Mouse (Mus musculus) cerebellum, postnatal 4 days (tissue): ENCODE measurements around the gene Pltp.
"Not testable (repeated sequence)": the region's sequence is repeated elsewhere in the genome, so short reads cannot be mapped to it uniquely, and the experiment has no call there.

Experiments
- DNase-seq, 2 experiments: peaks; one replicate each; pipeline ENCODE4 v3.0.0; 2022; ENCODE audit warnings: low spot score in 2 of 2, mixed read lengths in 1 of 2

Pltp gene

DNA sequence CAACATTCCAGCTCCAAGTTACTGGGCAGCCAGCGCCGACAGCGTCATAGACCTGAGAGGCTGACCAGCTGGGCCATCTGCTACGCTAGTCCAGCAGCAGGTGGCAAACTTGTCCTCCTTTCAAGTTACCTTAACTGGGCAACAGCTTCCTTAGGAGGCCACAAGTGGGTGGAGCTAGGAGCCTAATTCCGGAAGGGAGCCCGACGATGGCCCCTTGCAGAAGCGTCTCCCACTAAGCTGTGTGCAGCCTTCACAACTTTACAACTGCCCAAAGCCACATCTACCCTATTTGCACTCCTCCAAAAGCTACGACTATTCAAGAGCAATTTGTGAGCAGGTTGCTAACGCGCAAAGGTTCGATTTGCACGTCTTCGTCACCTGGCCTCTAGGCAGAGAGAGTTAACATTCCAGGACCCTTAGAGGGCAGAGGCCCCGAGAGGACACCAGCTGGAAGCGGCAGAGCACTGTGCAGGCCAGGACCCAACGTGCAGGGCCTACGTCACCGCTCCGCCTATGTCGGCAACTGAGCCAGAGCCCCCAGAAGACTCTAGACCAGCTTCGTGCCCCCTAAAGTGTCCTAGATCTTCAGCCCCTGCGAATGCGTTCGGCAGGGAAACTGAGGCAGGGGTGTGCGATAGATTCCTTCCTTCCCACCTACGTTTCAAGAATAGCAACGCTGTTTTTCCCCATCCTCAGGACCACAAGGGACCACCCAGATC, 21.2 kb upstream of the Pltp start:
- no peak for DNase-seq

DNA sequence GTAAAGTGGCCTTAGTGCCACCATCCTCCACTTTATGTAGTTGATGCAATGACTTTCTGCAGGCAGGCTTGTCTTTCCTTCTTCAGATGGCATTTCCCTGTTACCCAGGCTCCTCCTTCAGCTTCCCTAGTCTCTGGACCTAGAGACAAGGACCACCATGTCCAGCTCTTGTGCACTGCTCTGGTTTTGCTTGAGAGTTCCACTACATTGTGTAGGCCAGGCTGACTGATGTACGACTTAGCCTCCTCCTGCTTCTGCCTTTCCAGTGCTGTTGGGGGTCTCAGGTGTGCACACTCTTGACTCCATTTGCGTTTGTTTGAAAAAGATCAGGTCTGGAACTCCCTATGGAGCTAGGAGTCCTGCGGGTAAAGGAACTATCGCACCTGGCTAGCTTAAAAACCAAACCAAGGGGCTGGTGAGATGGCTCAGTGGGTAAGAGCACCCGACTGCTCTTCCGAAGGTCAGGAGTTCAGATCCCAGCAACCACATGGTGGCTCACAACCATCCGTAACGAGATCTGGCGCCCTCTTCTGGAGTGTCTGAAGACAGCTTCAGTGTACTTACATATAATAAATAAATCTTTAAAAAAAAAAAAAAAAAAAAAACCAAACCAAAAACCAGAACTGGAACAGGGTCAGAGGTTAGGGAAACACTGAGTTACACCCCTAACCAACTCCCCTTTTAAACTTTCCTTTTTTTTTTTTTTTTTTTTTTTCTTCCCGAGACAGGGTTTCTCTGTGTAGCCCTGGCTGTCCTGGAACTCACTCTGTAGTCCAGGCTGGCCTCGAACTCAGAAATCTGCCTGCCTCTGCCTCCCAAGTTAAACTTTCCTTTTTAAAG, 20.1 kb upstream of the Pltp start:
- not testable (repeated sequence) for DNase-seq

DNA sequence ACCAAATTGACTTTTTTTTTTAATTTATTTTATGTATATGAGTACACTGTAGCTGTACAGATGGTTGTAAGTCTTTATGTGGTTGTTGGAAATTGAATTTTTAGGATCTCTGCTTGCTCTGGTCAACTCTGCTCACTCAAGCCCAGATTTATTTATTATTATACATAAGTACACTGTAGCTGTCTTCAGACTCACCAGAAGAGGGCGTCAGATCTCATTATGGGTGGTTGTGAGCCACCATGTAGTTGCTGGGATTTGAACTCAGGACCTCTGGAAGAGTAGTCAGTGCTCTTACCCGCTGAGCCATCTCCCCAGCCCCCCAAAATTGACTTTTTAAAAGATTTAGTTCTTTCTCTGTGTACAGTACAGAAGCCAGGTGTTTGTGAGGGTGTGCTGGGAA, 18.1 kb upstream of the Pltp start:
- DNase-seq = not testable (repeated sequence)

DNA sequence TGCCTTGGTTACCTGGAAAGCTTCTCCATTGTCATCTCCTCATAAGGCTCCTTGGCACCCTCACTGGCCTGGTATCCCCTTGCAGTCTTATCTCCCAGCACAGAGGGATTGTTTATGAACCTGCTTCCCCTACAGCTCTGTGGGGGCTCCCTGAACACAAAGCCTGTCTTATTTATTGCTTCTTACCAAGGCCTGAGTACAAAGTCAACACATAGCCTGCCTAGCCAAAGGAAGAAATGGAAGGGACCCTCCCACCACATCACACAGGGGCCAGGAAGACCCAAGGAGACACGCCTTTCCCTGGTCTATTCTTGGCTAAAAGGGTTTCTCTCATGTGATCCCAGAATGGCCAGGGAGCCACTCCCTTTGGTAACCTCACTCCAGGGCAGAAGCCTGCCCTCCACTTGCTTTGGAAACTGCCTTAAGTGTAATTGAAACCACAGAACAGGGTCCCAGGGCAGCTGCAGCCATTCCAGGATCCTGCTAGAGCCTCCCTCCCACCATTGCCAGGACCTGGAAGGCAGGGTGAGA, 16.8 kb upstream of the Pltp start:
- DNase-seq = no peak

DNA sequence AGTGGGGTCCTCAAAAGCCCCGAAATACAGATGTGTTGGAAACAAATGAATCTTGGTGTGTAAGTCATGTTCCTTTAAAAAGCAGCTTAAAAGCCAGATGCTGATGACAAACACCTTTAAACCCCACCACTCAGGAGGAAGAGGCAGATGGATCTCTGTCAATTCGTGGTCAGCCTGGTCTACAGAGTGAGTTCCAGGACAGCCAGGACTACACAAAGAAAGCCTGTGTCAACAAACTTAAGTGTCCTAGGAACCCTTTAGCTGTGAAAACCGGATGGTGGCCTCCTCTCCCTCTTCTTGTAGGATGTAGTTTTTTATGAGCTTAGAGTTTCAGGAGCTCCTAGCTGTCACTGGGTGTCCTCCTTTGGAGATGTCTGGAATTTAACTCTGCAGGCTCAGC, 16.1 kb upstream of the Pltp start:
- no peak for DNase-seq

DNA sequence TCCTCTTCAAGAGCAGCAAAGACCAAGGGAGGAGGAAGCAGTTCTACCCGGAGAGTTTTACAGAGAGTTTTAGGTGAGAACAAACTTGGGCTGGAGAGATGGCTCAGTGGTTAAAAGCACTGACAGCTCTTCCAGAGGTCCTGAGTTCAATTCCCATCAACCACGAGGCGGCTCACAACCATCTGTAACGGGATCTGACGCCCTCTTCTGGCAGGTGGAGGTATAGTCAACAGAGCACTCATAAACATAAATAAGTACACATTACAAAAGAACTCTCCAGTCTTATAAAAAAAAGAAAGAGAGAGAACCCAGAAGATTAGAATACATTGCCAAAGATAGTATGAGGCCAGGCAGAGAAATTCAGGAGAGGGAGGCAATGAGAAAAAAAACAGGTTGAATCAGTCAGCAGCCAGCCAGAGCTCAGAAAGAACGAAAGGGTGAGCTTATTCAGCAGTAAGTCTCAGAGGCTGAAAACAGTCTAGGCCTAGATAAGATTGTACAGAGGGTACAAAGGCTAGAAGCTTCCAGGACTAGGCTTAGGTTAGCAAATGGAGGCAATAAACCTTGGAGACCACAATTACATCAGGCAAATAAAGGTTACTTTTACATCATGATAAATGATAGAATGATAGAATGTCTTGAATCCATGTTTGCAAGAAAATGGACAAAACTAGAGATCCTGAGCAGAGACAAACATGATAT, 14.2 kb upstream of the Pltp start:
- DNase-seq = no peak

DNA sequence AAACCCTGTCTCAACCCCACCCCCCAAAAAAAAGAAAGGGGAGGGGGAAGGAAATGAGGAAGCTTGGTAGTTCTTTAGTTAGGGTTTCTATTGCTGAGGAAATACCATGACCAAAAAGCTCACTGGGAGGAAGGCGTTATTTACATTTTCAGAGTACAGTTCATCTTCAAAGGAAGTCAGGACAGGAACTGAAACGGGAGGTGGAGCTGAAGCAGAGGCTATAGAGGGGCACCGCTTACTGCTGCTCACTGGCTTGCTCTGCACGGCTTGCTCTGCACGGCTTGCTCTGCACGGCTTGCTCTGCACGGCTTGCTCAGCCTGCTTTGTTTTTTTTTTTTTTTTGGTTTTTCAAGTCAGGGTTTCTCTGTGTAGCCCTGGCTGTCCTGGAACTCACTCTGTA, 11.0 kb upstream of the Pltp start:
- no peak for DNase-seq

DNA sequence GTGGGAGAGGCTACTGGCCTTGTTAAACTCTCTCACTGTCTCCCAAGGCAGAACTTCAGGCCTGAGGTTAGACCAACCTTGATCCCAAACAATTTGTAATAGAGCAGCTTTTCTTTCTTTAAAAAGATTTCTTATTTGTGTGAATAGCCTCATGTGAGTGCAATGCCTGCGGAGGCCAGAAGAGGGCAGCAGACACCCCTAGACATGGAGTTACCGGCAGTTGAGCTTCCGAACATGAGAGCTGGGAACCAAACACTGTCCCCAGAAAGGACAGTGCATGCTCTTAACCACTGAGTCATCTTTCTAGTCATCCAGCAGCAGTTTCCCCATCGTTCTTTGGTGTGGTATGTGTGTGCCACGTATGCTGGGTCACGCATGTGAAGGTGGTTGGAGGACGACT, 10.1 kb upstream of the Pltp start:
- DNase-seq = no peak

DNA sequence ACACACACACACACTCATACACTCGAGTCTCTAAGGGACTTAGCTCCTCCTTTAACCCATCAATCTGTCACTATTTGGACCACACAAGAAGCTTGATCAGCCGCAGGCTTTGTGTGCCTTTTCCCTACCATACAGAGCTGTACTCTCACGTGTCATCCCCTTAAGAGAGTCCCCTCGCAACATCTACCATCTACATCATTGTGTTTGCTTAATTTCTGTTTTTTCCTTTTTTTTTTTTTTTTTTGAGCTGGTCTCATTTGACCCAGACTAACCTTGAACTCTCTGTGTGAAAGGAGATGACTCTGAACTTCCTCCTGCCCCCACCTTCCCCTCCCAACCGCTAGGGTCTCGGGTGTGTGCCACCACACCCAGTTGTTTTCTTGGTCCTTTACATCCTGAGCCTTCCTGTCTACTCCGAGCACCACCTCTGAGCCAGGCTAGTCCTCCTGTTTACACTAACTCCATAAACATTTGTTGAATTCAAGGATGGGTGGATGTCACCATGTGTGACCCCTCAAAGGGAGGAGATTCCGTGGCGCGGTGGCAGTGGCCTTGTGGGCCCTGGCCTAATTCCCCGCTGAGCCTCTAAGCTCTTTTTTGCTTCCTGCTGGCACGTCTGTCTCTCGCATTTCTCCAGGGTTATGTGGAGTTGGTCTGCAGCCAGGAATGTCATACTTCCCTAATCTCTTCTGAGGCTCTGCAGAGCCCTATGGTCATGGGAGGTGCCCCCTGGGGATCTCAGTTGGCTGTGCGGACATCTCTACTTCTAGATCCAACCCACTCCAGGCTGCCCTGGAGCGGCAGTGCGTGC, 9.4 kb upstream of the Pltp start:
- no peak for DNase-seq

DNA sequence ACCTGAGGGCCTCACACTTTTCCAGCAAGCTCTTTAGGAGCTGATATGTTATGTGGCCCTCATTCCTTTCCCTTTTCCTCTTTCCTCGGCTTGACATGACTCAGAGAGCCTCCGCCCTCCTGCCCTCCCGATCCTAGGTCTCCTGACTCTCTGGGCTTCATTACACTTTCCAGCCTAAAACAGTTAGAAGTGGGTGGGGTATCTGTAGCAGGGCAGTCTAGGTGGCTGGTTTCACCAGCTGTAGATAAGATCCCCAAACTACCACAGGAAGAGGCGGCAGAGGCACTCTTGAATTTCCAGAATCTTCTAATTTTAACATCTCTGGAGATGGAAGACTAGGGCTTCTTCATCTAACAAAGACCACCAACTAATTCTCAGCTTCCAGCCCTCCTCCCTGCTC, 7.1 kb upstream of the Pltp start:
- DNase-seq = no peak

DNA sequence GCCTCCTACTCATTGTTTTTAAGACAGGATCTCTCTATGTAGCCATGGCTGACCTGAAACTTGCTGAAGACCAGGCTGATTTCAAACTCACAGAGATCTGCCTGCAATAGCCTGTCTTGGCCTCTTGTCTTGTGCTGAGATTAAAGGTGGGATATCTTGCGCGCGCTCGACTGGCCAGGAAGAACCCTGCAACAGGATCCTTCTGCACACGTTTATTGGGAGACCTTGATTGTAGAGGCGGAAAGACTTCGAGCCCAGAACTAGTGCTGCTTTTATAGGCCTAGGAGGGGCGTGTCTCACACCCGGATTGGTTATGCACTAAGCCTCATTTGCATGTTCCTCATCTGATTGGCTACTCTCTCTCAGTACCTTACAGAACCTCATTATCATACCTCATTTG, 5.9 kb upstream of the Pltp start:
- DNase-seq = not testable (repeated sequence)

DNA sequence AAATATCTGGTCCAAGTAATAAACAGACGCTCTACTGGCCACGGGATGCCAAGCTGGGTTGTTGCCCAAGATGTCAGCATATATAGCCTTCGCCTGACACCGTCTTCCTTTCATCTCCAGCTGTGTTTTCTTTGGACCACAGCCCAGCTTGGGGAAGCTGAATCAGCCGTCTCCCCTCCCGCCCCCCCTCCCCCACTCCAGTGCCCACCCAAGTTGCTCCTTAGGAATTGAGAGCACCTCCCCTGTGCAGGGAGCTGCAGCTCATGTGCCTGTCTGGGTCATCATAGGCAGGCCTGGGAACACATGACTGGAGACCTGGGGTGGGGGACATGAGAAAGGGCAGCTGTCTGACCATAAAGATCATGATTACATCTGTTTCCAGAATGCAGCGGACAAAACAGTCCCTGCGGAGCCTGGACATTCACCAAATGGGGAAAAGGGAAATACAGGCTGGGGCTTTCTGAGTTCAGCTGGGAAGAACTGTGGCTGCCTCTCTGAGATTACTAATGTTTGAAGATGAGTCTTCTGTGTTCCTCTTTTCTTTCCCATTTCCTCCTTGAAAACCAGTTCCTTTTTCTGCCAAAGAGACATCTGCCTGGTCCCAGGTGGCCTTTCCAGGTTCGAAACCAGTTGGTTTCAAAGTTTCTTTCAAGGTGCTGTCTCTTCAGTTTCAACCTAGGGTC, 4.8 kb upstream of the Pltp start:
- DNase-seq = peak in 1 of 2 experiments; percentile 78

DNA sequence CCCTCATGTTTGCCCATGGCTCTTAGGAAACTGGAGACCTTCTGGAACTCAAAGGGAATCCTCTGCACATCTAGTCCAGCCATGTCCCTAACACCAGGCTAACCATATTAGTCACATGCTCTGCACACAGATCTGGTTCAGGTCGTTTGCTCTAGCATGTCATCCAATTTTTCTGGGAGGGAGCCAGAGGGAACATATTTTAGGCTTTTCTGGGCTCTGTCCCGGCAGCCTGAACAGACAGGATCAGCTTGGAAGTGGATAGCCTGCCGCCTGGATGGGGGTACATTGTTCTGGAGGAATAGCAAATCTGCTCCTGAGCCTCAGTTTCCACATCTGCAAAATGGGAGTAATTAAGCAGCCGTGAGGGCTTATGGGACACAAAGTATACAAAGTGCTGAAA, 3.6 kb upstream of the Pltp start:
- DNase-seq = no peak

DNA sequence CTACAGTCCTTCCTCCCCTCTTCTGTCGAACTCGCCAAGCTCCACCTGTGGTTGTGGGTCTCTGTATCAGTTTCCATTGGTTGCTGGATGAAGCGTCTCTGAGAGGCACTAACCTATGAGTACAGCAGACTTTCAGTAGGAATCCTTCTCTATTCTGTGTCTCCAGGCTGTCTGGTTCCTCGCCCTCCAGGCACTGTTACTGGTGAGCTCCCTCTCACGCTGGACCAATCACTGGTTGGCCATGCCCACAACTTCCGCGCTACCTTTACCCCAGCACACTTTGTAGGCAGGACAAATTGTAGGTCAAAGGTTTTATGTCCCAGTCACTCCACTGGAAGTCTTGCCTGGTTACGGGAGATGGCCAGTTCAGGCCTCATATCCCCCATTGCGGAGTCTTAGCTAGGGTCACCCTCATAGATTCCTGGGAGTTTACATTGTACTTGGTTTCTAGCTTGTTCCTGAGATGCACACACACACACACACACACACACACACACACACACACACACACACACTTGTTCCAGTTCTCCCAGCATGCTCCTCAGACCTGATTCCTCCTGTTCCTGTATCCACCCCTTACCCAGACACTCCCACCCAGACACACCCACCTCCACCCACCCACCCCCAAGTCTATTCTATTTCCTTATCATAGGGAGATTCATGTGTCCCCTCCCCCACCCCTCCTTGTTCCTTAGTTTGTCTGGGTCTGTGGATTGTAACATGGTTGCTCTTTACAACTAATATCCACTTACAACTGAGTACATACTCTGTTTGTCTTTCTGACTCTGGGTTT, 2.3 kb upstream of the Pltp start:
- DNase-seq = no peak

DNA sequence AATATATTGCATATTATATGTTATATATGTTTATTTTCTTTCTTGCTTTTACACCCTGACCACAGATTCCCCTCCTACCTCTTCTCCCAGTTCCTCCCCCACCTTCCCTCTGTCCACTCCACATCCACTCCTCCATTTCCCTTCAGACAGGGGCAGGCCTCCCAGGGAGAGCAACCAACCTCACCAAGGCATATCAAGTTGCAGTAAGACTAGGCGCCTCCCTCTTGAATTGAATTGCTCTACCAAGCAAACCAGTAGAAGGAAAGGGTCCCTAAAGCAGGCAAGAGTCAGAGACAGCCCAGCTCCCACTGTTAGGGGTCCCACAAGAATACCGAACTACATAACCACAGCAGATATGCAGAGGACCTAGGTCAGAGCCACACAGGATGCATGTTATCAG, 1.6 kb upstream of the Pltp start:
- no peak for DNase-seq

DNA sequence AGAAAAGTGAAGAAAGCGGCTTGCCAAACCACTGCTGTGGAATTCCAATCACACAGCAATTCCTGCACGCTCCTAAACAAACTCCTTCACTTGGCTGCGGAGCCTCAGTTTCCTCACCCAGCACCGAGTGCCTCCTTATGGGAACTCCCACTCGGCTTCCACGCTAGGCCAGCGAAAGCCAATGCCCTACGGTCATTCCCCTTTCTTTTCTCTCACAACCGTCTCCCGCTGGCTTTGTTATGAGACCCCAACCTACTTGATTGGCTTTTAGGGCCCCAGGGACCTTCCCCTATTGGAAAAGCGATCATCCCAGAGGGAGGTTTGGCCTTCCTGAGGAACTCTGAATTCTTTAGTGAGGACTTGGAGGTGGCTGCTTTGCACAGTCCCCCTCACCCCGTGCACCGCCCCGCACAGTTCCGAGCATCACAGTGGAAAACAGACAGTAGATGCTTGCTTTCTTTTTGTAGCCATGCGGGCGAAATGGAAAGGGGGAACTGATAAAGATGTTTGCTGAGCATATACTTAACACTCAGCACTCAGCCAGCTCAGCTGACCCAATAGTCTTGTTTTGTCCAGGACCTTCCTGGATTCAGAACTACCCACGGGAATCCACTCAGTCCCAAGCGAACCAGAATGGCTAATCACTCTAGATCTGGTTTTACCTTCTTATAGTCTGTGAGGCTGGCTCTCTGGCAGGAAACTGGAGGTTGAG, 487 bp upstream of the Pltp start:
- DNase-seq = no peak

DNA sequence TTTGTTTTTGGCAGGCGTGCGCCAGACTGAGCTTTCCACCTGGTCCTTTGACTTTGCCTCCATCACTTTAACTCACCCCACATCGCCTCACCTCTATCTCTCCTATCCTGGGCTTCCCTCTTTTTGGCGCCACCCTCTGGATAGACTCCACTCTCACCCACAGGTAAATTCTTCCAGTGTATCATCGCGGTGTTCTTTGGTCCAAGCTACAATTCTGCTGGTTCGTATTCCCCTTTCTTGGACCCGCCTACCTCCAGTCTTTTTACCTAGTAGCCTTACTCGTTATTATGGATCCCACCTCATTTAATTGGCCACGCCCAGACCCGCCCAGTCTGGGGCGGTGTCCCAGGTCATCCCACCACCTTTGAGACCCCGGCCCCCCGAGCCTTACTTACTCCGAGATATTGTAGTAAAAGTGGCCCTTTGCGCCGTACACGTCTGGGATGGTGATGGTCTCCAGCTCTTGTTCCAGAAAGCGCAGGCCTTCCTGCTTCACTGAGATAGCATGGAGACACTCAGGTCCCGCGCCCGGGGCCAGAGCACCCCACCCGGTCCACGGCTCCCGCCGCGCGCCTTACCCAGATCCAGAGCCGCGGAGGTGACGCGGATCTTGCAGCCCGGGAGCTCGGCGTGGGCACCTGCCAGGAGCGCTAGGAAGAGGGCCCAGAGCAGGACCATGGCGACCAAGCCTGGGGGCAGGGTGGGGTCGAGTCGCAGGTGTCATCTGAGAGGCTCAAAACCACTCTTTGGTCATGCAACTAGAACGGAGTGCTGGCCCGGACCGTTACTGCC, 1.0 kb downstream of the Pltp start:
- no peak for DNase-seq

DNA sequence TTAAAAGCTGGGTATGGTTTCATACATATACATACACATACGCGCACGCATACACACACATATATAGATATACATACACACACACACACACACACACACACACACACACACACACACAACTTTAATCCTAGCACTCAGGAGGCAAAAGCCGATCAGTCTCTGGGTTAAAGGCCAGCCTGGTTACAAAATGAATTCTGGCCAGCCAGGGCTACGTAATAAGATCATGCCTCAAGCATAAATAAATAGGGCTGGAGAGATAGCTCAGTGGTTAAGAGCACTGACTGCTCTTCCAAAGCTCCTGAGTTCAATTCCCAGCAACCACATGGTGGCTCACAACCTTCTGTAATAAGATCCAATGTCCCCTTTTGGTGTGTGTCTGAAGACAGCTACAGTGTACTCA, 1.9 kb downstream of the Pltp start:
- DNase-seq = not testable (repeated sequence)

DNA sequence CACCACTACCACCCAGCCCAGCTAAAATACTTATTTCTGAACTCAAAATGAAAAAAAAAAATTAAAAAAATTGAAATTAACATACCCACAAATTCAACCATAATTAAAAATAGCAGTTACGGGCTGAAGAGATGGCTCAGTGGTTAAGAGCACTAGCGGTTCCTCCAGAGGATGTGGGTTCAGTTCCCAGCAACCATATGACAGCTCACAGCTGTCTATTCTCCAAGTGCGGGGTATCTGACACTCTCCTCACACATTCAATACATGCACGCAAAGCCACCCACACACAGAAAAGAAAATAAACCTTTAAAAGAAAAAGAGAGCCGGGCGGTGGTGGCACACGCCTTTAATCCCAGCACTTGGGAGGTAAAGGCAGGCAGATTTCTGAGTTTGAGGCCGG, 7.5 kb downstream of the Pltp start:
- DNase-seq = no peak
